Mouse (Mus musculus) liver, postnatal 0 days (tissue): Measurements from ENCODE around the gene Gria1.

Source experiments
- CTCF ChIP-seq: sonication (generic); IDR thresholded peaks from 2 replicates; pipeline ENCODE4 v1.5.1; 2016; ENCODE audit warnings: antibody characterized with exemption, low read depth
- EP300 ChIP-seq: IDR thresholded peaks from 2 replicates; pipeline ENCODE4 v1.6.1; 2016; ENCODE audit warnings: antibody characterized with exemption, low read depth, mild to moderate bottlenecking

- no peak for TF ChIP-seq EP300
- no peak for TF ChIP-seq CTCF
Observed at GRCm38 (mm10) chr11:57105683-57106082, 94.5 kb downstream of the Gria1 start.
